Mouse (Mus musculus) neural tube, embryonic 15.5 days (tissue): ENCODE measurements around the gene Cldn11. TPM values are rescaled to one million over a fixed set of nuclear protein-coding genes. Genes with fewer than 3 reads are reported as not detected.
"Not testable (repeated sequence)": the region's sequence is repeated elsewhere in the genome, so short reads cannot be mapped to it uniquely, and the experiment has no call there.

Source experiments
- ATAC-seq: fragments of 200-750 bp; cut with Nextera tagmentation; 2 replicates; pipeline ENCODE4 v1.8.0; 2017; ENCODE audit warnings: mild to moderate bottlenecking, moderate TSS enrichment, moderate library complexity; ENCODE audit not compliant: low FRiP score
- H3K27ac ChIP-seq: fragments of 300-500 bp; sonication (generic); replicated peaks from 2 replicates; pipeline ENCODE4 v1.5.1; 2015; ENCODE audit warnings: mild to moderate bottlenecking, inconsistent platforms
- H3K27me3 ChIP-seq: fragments of 300-500 bp; sonication (generic); replicated peaks from 2 replicates; pipeline ENCODE4 v1.6.1; 2015; ENCODE audit warnings: inconsistent platforms
- H3K36me3 ChIP-seq: fragments of 300-500 bp; sonication (generic); 2 replicates; pipeline ENCODE4 v1.6.1; 2015; ENCODE audit warnings: inconsistent platforms
- H3K4me1 ChIP-seq: fragments of 300-500 bp; sonication (generic); 2 replicates; pipeline ENCODE4 v1.6.1; 2015; ENCODE audit warnings: inconsistent platforms
- H3K4me2 ChIP-seq: fragments of 300-500 bp; sonication (generic); 2 replicates; pipeline ENCODE4 v1.6.1; 2015; ENCODE audit warnings: inconsistent platforms, mild to moderate bottlenecking, moderate library complexity
- H3K4me3 ChIP-seq: fragments of 300-500 bp; sonication (generic); replicated peaks from 2 replicates; pipeline ENCODE4 v1.5.1; 2015; ENCODE audit warnings: mild to moderate bottlenecking, inconsistent platforms
- H3K9ac ChIP-seq: fragments of 300-500 bp; sonication (generic); replicated peaks from 2 replicates; pipeline ENCODE4 v1.6.1; 2015; ENCODE audit warnings: mild to moderate bottlenecking, inconsistent platforms
- H3K9me3 ChIP-seq: fragments of 300-500 bp; sonication (generic); replicated peaks from 2 replicates; pipeline ENCODE4 v1.6.1; 2016; ENCODE audit warnings: inconsistent platforms
- WGBS: fragments of 180-500 bp; shearing (Covaris S2); methylation state at CpG from one replicate; pipeline ENCODE4 v1.1.7; 2015; ENCODE audit warnings: mixed read lengths; 5-methylcytosine and 5-hydroxymethylcytosine counted together
- polyA plus RNA-seq: library from polyadenylated mRNA; unstranded; fragments of >200 nt; fragmentation: Nextera tagmentation; extraction: Ambion mirVana; gene quantifications from 2 replicates; pipeline ENCODE4 v1.2.1, GENCODE M21; 2015

Cldn11 gene
- polyA plus RNA-seq, 1 experiment from 2014 or later = 30.3 TPM

DNA sequence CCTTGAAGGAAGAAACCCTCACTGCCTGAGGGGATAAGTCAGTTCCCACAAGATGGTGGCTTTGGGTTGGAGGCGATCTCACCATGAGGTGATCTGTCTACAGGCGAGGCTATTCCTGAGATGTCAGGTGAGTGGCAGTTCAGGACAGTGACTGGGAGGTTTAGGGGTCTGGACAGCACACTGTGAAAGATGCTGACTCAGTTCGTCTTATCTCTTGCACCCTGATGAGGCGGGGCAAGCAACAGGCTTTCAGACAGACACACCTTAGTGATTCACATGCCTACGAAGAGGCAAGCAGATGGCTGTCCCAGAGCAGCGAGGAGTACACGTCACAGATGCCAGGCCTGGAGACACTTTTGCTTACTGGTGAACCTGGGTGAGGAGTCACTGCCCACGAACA lies 15.5 kb upstream of the Cldn11 start:
- no peak overlapping the region for H3K4me3 ChIP-seq
- no peak for ATAC-seq
- no peak overlapping the region for H3K4me2 ChIP-seq
- H3K27ac ChIP-seq = no peak overlapping the region
- no peaks in the 10 kb centered on the region for H3K4me1 ChIP-seq
- no peak overlapping the region for H3K9ac ChIP-seq
- H3K36me3 ChIP-seq = no peaks in the 10 kb centered on the region
- no peaks in the 10 kb centered on the region for H3K9me3 ChIP-seq
- WGBS = 92% methylated on average over 8 of the region's 8 CpGs
- H3K27me3 ChIP-seq = no peaks in the 10 kb centered on the region

DNA sequence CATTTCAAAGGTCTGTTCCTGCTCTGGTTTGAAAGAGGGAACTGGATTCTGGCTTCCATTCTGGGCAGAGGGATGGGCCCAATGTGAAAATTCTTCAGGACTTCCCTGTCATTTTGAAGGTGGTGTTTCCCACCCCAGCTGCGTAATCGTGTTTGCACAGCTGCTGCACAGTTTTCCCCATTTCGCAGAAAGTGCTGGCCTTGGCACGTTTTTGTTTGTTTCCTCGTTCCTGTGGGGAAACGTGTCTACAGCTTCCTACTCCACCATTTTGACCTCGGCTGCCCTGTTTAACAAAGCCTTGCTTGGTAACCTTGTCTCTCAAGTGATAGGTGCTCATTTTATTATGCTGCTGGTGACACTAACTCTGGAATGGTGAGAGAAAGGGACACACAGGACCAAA lies 15.0 kb upstream of the Cldn11 start:
- no peaks in the 10 kb centered on the region for H3K36me3 ChIP-seq
- no peaks in the 10 kb centered on the region for H3K9me3 ChIP-seq
- H3K27me3 ChIP-seq = no peaks in the 10 kb centered on the region
- no peaks in the 10 kb centered on the region for H3K4me1 ChIP-seq
- no peak overlapping the region for H3K4me3 ChIP-seq
- H3K9ac ChIP-seq = no peak overlapping the region
- no peak for ATAC-seq
- no peak overlapping the region for H3K4me2 ChIP-seq
- WGBS = 73% methylated on average over 7 of the region's 7 CpGs
- H3K27ac ChIP-seq = no peak overlapping the region

DNA sequence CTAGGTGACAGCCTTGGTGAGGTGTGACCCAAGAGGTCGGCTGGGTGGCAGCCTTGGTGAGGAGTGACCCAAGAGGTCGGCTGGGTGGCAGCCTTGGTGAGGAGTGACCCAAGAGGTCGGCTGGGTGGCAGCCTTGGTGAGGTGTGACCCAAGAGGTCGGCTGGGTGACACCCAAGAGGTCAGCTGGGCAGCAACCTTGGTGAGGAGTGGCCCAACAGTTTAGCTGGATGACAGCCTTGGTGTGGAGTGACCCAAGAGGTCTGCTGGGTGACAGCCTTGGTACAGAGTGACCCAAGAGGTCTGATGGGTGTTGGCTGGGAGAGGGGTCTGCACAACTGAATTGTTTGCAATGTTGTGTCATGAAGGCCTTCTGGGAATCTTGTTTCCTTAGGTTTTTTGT lies 13.1 kb upstream of the Cldn11 start:
- ATAC-seq, H3K36me3 ChIP-seq, H3K27me3 ChIP-seq, H3K4me1 ChIP-seq, H3K9ac ChIP-seq, H3K4me3 ChIP-seq, H3K27ac ChIP-seq, H3K9me3 ChIP-seq, H3K4me2 ChIP-seq: not testable (repeated sequence)
- 70% methylated on average over 4 of the region's 4 CpGs for WGBS

DNA sequence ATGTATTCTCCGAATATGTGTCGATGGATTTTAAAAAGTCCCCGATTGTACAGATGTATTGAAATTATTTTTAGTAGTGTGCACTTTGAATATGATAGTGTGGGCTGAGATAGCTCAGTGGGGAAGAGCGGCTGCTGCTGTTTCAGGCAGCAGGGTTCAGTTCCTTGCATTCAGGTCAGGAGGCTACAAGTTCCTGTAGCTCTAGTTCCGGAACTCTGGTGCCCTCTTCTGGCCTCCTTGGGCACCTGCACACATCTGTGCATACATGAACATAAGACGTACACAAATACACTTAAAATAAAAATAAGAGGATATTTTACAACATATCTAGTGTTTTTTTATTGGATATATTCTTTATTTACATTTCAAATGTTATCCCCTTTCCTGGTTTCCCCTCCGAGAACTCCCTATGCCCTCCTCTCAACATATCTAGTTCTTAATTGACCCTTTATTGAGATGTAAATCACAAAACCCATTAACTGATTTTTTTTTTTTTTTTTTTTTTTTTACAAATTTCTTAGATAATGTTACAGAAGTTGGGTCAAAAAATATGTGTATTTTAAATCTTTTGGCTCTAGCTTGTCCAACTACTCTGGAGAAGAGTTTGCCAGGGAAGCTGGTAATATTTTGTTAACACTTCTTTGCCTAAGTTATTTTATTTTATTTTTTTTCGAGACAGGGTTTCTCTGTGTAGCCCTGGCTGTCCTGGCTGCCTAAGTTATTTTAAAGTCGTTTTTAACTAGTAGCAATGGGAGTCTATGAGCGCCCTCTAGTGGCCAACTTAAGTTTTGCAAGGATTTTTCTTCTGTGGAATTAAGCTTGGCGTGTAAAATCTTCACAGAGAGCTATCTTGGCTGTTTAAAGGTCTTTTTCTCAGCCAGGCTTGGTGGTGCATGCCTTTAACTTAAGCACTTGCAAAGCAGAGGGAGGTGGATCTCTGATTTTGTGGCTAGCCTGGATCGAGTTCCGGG lies 11.0 kb upstream of the Cldn11 start:
- Histone ChIP-seq H3K9me3 (no peaks in the 10 kb centered on the region), H3K4me3 (no peak overlapping the region), H3K36me3 (no peaks in the 10 kb centered on the region), H3K4me1 (no peaks in the 10 kb centered on the region), H3K4me2 (no peak overlapping the region), H3K27ac (no peak overlapping the region), H3K27me3 (no peaks in the 10 kb centered on the region), H3K9ac (no peak overlapping the region)
- WGBS = 56% methylated on average over 13 of the region's 13 CpGs
- ATAC-seq = no peak

DNA sequence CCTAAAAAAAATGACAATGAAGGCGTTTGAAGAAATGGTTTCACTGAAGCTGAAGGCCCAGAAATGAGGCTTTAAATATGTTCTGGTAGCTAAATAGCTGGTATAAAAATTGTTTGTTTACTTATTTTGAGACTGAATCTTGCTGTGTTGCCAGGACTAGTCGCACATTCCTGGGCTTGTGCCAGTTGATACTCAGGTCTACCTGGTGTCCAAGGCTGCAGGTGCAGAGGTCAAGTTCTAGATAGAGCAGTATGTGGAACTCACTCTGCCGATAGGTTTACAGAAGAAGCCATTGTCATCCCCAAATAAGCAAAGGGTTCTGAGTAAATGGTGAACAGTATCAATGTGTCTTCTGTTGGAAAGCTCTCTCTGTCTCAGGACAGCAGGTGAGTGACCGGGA lies 8.1 kb upstream of the Cldn11 start:
- no peak overlapping the region for H3K27ac ChIP-seq
- no peak overlapping the region for H3K9ac ChIP-seq
- no peak overlapping the region for H3K4me2 ChIP-seq
- no peaks in the 10 kb centered on the region for H3K9me3 ChIP-seq
- no peaks in the 10 kb centered on the region for H3K36me3 ChIP-seq
- 0 out of 2 replicates have a peak, but pooled peaks cover 2% of the 10 kb centered on the region for H3K4me1 ChIP-seq
- no peak for ATAC-seq
- H3K27me3 ChIP-seq = no peaks in the 10 kb centered on the region
- WGBS = 90% methylated on average over 4 of the region's 4 CpGs
- no peak overlapping the region for H3K4me3 ChIP-seq

DNA sequence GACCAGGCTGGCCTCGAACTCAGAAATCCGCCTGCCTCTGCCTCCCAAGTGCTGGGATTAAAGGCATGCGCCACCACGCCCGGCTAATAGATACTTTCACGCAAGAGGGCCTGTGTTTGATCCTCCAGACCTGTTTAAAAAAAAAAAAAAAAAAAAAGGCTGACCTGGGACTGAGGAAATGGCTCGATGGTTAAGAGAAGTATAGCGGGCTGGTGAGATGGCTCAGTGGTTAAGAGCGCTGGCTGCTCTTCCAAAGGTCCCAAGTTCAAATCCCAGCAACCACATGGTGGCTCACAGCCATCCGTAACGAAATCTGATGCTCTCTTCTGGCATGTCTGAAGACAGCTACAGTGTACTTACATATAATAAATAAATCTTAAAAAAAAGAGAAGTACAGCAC lies 4.5 kb upstream of the Cldn11 start:
- H3K27me3 ChIP-seq = peaks cover 24% of the 10 kb centered on the region
- not testable (repeated sequence) for H3K4me3 ChIP-seq, H3K36me3 ChIP-seq, ATAC-seq, H3K27ac ChIP-seq, H3K9ac ChIP-seq, H3K4me2 ChIP-seq, H3K9me3 ChIP-seq
- peaks cover 14% of the 10 kb centered on the region for H3K4me1 ChIP-seq
- 92% methylated on average over 11 of the region's 11 CpGs for WGBS

DNA sequence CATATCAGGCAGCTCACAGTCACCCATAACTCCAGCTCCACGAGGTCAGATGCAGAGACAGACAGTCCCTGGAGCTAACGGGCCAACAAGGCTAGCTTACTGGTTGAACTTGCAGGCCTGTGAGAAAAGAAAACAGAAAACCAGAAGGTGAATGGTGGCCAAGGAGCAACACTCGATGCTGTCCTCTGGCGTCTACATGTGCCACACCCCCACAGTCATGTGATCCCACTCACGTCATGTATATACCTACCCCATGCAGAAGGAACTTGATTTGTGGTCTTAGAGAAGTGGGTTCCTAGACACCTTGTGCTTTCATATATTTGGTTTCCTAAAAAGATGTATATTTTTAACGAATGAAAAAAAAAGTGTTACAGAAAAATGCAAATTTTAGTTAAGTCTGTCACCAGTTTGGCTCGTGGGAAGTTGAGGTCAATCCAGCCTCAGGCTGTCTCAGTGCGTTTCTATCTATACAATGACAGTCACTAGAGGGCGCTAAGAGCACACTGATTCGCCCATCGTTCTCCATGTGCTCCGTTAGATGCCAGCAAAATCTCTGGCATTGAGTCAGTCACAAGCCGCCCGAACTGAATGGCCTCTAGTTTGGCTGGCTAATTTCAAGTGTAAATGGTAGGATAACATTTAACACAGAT lies 4.0 kb upstream of the Cldn11 start:
- Histone ChIP-seq H3K4me2 (peak overlapping the region; percentile 38), H3K4me3 (no peak overlapping the region), H3K9ac (no peak overlapping the region), H3K4me1 (peaks cover 14% of the 10 kb centered on the region), H3K27me3 (peaks cover 29% of the 10 kb centered on the region), H3K9me3 (no peaks in the 10 kb centered on the region), H3K27ac (no peak overlapping the region), H3K36me3 (no peaks in the 10 kb centered on the region)
- ATAC-seq = peak; percentile 91
- 13% methylated on average over 14 of the region's 14 CpGs for WGBS

DNA sequence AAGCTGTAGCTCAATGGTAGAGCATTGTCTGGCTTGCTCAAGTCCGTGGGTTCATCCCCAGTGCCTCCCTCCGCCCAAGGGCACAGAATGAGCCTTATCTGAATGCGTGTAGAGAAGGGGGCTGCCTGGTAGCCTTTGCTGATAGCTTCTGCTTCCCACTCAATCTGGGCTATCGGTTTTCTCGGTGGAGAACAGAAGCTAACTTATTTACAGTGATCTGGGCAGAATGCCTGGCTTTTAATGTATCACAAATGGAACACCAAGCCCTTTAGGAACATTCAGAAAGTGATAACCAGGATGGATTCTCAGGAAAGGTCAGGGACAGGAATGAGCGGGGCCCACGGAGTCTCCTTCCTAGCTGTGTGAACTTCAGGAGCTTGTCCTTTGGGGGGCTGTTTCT lies 1.1 kb upstream of the Cldn11 start:
- Histone ChIP-seq H3K27me3 (peaks cover 30% of the 10 kb centered on the region), H3K27ac (no peak overlapping the region), H3K4me1 (peaks cover 18% of the 10 kb centered on the region), H3K4me2 (no peak overlapping the region), H3K36me3 (no peaks in the 10 kb centered on the region), H3K4me3 (no peak overlapping the region), H3K9ac (no peak overlapping the region), H3K9me3 (no peaks in the 10 kb centered on the region)
- WGBS = 84% methylated on average over 7 of the region's 7 CpGs
- no peak for ATAC-seq

DNA sequence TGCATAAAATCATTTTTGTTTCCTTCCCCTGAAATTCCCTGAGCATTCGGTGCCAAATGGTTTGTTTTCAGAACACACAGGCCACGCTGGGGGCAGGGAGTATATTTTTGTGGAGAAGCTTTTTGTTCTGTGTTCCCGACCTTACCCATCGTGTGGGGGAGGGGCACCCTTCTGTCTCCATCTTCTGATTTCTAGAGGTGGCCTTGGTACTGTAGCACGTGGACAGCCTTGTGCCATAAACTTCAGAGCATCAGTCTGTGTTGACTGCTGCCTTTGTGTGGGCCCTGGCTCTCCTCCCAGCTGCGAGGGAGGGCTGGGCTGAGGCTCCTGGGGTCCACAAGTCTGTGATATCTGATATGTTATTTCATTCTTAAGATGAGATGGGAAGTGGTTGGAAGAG lies 2.4 kb downstream of the Cldn11 start:
- no peak overlapping the region for H3K27ac ChIP-seq
- ATAC-seq = no peak

DNA sequence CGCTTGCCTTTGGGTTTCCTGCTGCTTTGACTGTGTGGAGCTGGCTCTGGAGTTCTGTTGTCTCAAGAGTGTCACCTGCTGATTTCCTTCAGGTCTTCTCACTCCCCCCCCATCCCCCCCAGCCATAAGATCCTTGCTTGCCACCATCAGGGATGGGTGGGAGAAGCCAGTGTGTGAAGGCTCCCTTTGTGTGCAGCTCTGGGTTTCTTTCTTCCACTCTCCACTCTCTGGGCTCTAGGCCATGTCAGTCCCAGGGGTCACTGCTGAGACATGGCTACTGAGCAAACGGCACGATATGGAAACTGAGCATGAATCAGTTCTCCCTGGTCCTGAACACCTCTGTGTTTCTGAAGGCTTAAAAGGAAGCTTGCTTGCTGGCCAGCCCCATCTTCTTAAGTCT lies 6.4 kb downstream of the Cldn11 start:
- Histone ChIP-seq H3K9me3 (no peaks in the 10 kb centered on the region), H3K4me3 (no peak overlapping the region), H3K27me3 (no peaks in the 10 kb centered on the region), H3K9ac (no peak overlapping the region), H3K4me2 (no peak overlapping the region), H3K36me3 (no peaks in the 10 kb centered on the region), H3K27ac (no peak overlapping the region), H3K4me1 (peaks cover 4% of the 10 kb centered on the region; the same call in 1 of the 2 replicates)
- ATAC-seq = no peak
- 37% methylated on average over 3 of the region's 3 CpGs for WGBS

More for the DNA sequence above, 2.4 kb downstream of the Cldn11 start:
- Histone ChIP-seq H3K36me3 (no peaks in the 10 kb centered on the region), H3K4me2 (no peak overlapping the region), H3K9ac (no peak overlapping the region), H3K27me3 (peaks cover 30% of the 10 kb centered on the region), H3K4me3 (no peak overlapping the region), H3K4me1 (peaks cover 15% of the 10 kb centered on the region), H3K9me3 (no peaks in the 10 kb centered on the region)
- 47% methylated on average over 6 of the region's 6 CpGs for WGBS

DNA sequence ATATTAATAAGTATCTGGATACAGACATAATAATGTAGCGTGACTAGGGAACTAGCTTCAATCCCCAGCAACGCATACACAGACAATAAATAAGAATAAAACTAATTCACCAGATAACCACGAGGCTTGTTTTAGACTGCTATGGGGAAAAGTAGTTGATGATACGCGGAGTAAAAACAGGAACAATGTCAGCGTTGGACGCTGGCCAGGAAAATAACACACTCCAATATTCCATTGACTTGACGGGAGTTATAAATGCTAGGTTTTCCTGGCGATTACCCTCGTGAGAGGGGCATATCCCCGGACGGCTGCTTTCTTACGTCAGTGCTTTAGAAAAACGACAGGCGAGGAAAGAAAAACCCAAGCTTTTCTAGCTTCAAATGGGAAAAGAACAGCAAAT lies 8.1 kb downstream of the Cldn11 start:
- Histone ChIP-seq H3K27ac (no peak overlapping the region), H3K27me3 (no peaks in the 10 kb centered on the region), H3K36me3 (no peaks in the 10 kb centered on the region), H3K9me3 (no peaks in the 10 kb centered on the region), H3K4me1 (no peaks in the 10 kb centered on the region; the same call in 1 of the 2 replicates), H3K9ac (no peak overlapping the region), H3K4me3 (no peak overlapping the region), H3K4me2 (0 out of 2 replicates have a peak overlapping the region, but pooled peaks have one; percentile 11)
- no peak for ATAC-seq
- WGBS = 67% methylated on average over 15 of the region's 15 CpGs

DNA sequence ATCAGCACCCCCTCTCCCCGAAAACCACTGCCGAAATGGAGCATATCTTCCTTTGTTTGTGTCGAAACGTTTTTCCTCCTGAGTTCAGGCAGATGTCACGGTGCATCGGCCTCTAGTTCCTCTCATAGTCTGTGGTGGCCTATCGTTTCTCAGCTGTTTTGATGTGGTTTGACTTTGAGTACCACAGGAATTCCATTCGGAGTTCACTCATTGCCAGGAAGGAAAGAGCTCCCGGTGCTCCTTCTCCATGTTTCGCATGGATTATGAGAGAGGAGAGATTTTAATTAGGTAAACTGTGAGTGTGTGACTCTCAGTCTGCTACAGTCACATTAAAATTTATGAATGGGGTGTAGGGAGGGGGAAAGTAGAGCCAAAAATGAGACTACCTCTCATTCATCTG lies 10.3 kb downstream of the Cldn11 start:
- Histone ChIP-seq H3K27ac (no peak overlapping the region), H3K4me2 (no peak overlapping the region), H3K4me1 (no peaks in the 10 kb centered on the region; the same call in 1 of the 2 replicates), H3K9ac (no peak overlapping the region), H3K9me3 (no peaks in the 10 kb centered on the region), H3K36me3 (no peaks in the 10 kb centered on the region), H3K4me3 (no peak overlapping the region), H3K27me3 (no peaks in the 10 kb centered on the region)
- WGBS = 78% methylated on average over 10 of the region's 10 CpGs
- no peak for ATAC-seq
